Mouse (Mus musculus) embryonic fibroblast, embryonic 13.5 days (primary cell): Measurements from ENCODE around the gene Heatr4.

Source experiments
- CTCF ChIP-seq: IDR thresholded peaks from 2 replicates; pipeline ENCODE4 v1.5.1; 2011; ENCODE audit warnings: mild to moderate bottlenecking, control low read depth, low read length, moderate library complexity, borderline replicate concordance; ENCODE audit not compliant: insufficient read depth
- POLR2A ChIP-seq: IDR thresholded peaks from 2 replicates; pipeline ENCODE4 v1.6.1; 2011; ENCODE audit warnings: low read depth, mild to moderate bottlenecking, control low read depth, low read length, moderate library complexity

GRCm38 (mm10) chr12:83951711-83952575 is 32.7 kb downstream of the Heatr4 start:
- TF ChIP-seq POLR2A, result no peak
- TF ChIP-seq CTCF, result no peak
